Mouse (Mus musculus): ENCODE data around the gene Prrc2b. TPM values are rescaled to one million over a fixed set of nuclear protein-coding genes. Genes with fewer than 3 reads are reported as not detected.

Gene Prrc2b
- polyA plus RNA-seq, 1 experiment, result 75.5 TPM

- Histone ChIP-seq H3K4me3 (ENCODE audit: insufficient read depth, low read length) (no peak overlapping the region), H3K27ac (ENCODE audit: insufficient read depth, low read length) (no peak overlapping the region), H3K4me1 (ENCODE audit: control insufficient read depth, insufficient read depth, low read length) (0 out of 2 replicates have a peak, but pooled peaks cover 3% of the 10 kb centered on the region)
- no peak for TF ChIP-seq POLR2A (IDR thresholded peaks at IDR 0.05; ENCODE audit: low read depth, low read length)
These were observed 109.8 kb downstream of the Prrc2b start for GRCm38 (mm10) chr2:32260635-32261034.

- TF ChIP-seq CTCF (IDR thresholded peaks at IDR 0.05; ENCODE audit: borderline replicate concordance, insufficient read depth, low read length) (no peak), POLR2A (IDR thresholded peaks at IDR 0.05; ENCODE audit: low read depth, low read length) (no peak)
- H3K4me3 ChIP-seq (ENCODE audit: insufficient read depth, low read length), result no peak overlapping the region
- no peak overlapping the region for H3K27ac ChIP-seq (ENCODE audit: insufficient read depth, low read length)
These were observed 124.9 kb downstream of the Prrc2b start for GRCm38 (mm10) chr2:32275823-32276222.

GRCm38 (mm10) chr2:32282289-32282688 is 131.4 kb downstream of the Prrc2b start:
- Histone ChIP-seq H3K27ac (ENCODE audit: insufficient read depth, low read length) (no peak overlapping the region), H3K4me3 (ENCODE audit: insufficient read depth, low read length) (no peak overlapping the region), H3K4me1 (ENCODE audit: control insufficient read depth, insufficient read depth, low read length) (0 out of 2 replicates have a peak, but pooled peaks cover 6% of the 10 kb centered on the region)
- TF ChIP-seq POLR2A (IDR thresholded peaks at IDR 0.05; ENCODE audit: low read depth, low read length) (no peak), CTCF (IDR thresholded peaks at IDR 0.05; ENCODE audit: borderline replicate concordance, insufficient read depth, low read length) (no peak)

More at GRCm38 (mm10) chr2:32275823-32276222, 124.9 kb downstream of the Prrc2b start:
- no peaks in the 10 kb centered on the region for H3K4me1 ChIP-seq (ENCODE audit: control insufficient read depth, insufficient read depth, low read length)

GRCm38 (mm10) chr2:32282727-32283126 is 131.8 kb downstream of the Prrc2b start:
- Histone ChIP-seq H3K27ac (ENCODE audit: insufficient read depth, low read length) (no peak overlapping the region), H3K4me1 (ENCODE audit: control insufficient read depth, insufficient read depth, low read length) (0 out of 2 replicates have a peak, but pooled peaks cover 6% of the 10 kb centered on the region), H3K4me3 (ENCODE audit: insufficient read depth, low read length) (no peak overlapping the region)
- TF ChIP-seq CTCF (IDR thresholded peaks at IDR 0.05; ENCODE audit: borderline replicate concordance, insufficient read depth, low read length), result peak; percentile 58; the same call in 1 of the 2 replicates
- TF ChIP-seq POLR2A (IDR thresholded peaks at IDR 0.05; ENCODE audit: low read depth, low read length), result no peak

- 0 out of 2 replicates have a peak, but pooled peaks cover 6% of the 10 kb centered on the region for H3K4me1 ChIP-seq (ENCODE audit: control insufficient read depth, insufficient read depth, low read length)
- no peak for TF ChIP-seq POLR2A (IDR thresholded peaks at IDR 0.05; ENCODE audit: low read depth, low read length)
- H3K27ac ChIP-seq (ENCODE audit: insufficient read depth, low read length), result no peak overlapping the region
- no peak overlapping the region for H3K4me3 ChIP-seq (ENCODE audit: insufficient read depth, low read length)
These were observed 133.1 kb downstream of the Prrc2b start for GRCm38 (mm10) chr2:32283986-32284385.

Other genes with a start within 250 kb of the Prrc2b start
- gene Aif1l, start 200.9 kb upstream of the Prrc2b start, polyA plus RNA-seq (2011; ENCODE audit: insufficient read length, low read depth, missing spikeins), result 20.8 and 39.6 TPM in 2 replicates
- gene Nup214, start 176.6 kb upstream of the Prrc2b start, polyA plus RNA-seq (2011; ENCODE audit: insufficient read length, low read depth, missing spikeins), result 42.3 and 60.7 TPM in 2 replicates
- gene Fam78a, start 66.2 kb upstream of the Prrc2b start, polyA plus RNA-seq (2011; ENCODE audit: insufficient read length, low read depth, missing spikeins), result not detected in 2 replicates
- gene Plpp7, start 55.6 kb upstream of the Prrc2b start, polyA plus RNA-seq (2011; ENCODE audit: insufficient read length, low read depth, missing spikeins), result 1.1 and 1.5 TPM in 2 replicates
- 19.3 and 22.8 TPM in 2 replicates for gene Pomt1, start 85.5 kb downstream of the Prrc2b start, polyA plus RNA-seq (2011; ENCODE audit: insufficient read length, low read depth, missing spikeins)
- 20.5 and 22.1 TPM in 2 replicates for gene Uck1, start 109.1 kb downstream of the Prrc2b start, polyA plus RNA-seq (2011; ENCODE audit: insufficient read length, low read depth, missing spikeins)
- gene Golga2, start 136.3 kb downstream of the Prrc2b start, polyA plus RNA-seq (2011; ENCODE audit: insufficient read length, low read depth, missing spikeins), result 73.1 and 78.9 TPM in 2 replicates
- 474 and 541 TPM in 2 replicates for gene Swi5, start 137.0 kb downstream of the Prrc2b start, polyA plus RNA-seq (2011; ENCODE audit: insufficient read length, low read depth, missing spikeins)
- 41.8 and 47.6 TPM in 2 replicates for gene Ciz1, start 201.2 kb downstream of the Prrc2b start, polyA plus RNA-seq (2011; ENCODE audit: insufficient read length, low read depth, missing spikeins)
- 37.2 and 52.6 TPM in 2 replicates for gene Dnm1, start 202.3 kb downstream of the Prrc2b start, polyA plus RNA-seq (2011; ENCODE audit: insufficient read length, low read depth, missing spikeins)
- gene 1110008P14Rik, start 230.9 kb downstream of the Prrc2b start, polyA plus RNA-seq (2011; ENCODE audit: insufficient read length, low read depth, missing spikeins), result 28.8 and 30.3 TPM in 2 replicates
- not detected in 2 replicates for gene Lcn2, start 237.2 kb downstream of the Prrc2b start, polyA plus RNA-seq (2011; ENCODE audit: insufficient read length, low read depth, missing spikeins)
- gene Ptges2, start 244.8 kb downstream of the Prrc2b start, polyA plus RNA-seq (2011; ENCODE audit: insufficient read length, low read depth, missing spikeins), result 14.3 and 18.0 TPM in 2 replicates

Measured in embryonic fibroblast, embryonic 13.5 days (primary cell).